Mouse (Mus musculus) cerebellum, postnatal 25 days (tissue): ENCODE measurements at regions not wholly inside any gene's neighbourhood (a gene's known extent, or its start where the extent isn't known, plus 50 kb on each side); places are given as distances from the start of the nearest gene placed in this dataset.

Source experiments
- DNase-seq, 2 experiments: peaks; one replicate each; pipeline ENCODE4 v3.0.0; 2021; ENCODE audit warnings: mixed read lengths in 2 of 2

GRCm38 (mm10) chr6:93478521-93478920, 535.2 kb upstream of the Adamts9 start:
- DNase-seq: no peak

GRCm38 (mm10) chr6:93474981-93475380, 531.7 kb upstream of the Adamts9 start:
- DNase-seq: no peak

- DNase-seq: no peak
These were observed 524.6 kb upstream of the Adamts9 start for GRCm38 (mm10) chr6:93467867-93468266.

- DNase-seq: no peak
These were observed 519.6 kb upstream of the Adamts9 start for GRCm38 (mm10) chr6:93462861-93463260.

- no peak for DNase-seq
These were observed 518.1 kb upstream of the Adamts9 start for GRCm38 (mm10) chr6:93461374-93461773.

- DNase-seq: no peak
These were observed 514.3 kb upstream of the Adamts9 start for GRCm38 (mm10) chr6:93457613-93458012.

- no peak for DNase-seq
These were observed 513.2 kb upstream of the Adamts9 start for GRCm38 (mm10) chr6:93456383-93457033.

- DNase-seq: peak in 1 of 2 experiments; percentile 11
These were observed 502.3 kb upstream of the Adamts9 start for GRCm38 (mm10) chr6:93445568-93445967.

- peak in 1 of 2 experiments; percentile 4 for DNase-seq
These were observed 501.8 kb upstream of the Adamts9 start for GRCm38 (mm10) chr6:93445124-93445523.

- peak in 1 of 2 experiments; percentile 6 for DNase-seq
These were observed 500.7 kb upstream of the Adamts9 start for GRCm38 (mm10) chr6:93443766-93444557.

- DNase-seq: no peak
These were observed 490.2 kb upstream of the Adamts9 start for GRCm38 (mm10) chr6:93433446-93433845.

- no peak for DNase-seq
These were observed 482.8 kb upstream of the Adamts9 start for GRCm38 (mm10) chr6:93426141-93426540.

GRCm38 (mm10) chr6:93422906-93423305, 479.6 kb upstream of the Adamts9 start:
- no peak for DNase-seq

- DNase-seq: no peak
These were observed 479.0 kb upstream of the Adamts9 start for GRCm38 (mm10) chr6:93422253-93422652.

GRCm38 (mm10) chr6:93417625-93418024, 474.3 kb upstream of the Adamts9 start:
- no peak for DNase-seq

- no peak for DNase-seq
These were observed 472.7 kb upstream of the Adamts9 start for GRCm38 (mm10) chr6:93416006-93416405.

- DNase-seq: no peak
These were observed 467.8 kb upstream of the Adamts9 start for GRCm38 (mm10) chr6:93411077-93411452.

GRCm38 (mm10) chr6:93410416-93411076, 467.3 kb upstream of the Adamts9 start:
- DNase-seq: no peak

GRCm38 (mm10) chr6:93398551-93398950, 455.3 kb upstream of the Adamts9 start:
- DNase-seq: peak; percentile 29 to 56

GRCm38 (mm10) chr6:93397074-93397473, 453.8 kb upstream of the Adamts9 start:
- no peak for DNase-seq

- no peak for DNase-seq
These were observed 452.7 kb upstream of the Adamts9 start for GRCm38 (mm10) chr6:93395952-93396351.

- peak in 1 of 2 experiments; percentile 12 for DNase-seq
These were observed 452.0 kb upstream of the Adamts9 start for GRCm38 (mm10) chr6:93395296-93395695.

GRCm38 (mm10) chr6:93393551-93393950, 450.3 kb upstream of the Adamts9 start:
- DNase-seq: no peak

GRCm38 (mm10) chr6:93392402-93392801, 449.1 kb upstream of the Adamts9 start:
- no peak for DNase-seq
